Mouse (Mus musculus): ENCODE measurements around the gene Acrbp. TPM values are rescaled to one million over a fixed set of nuclear protein-coding genes. Genes with fewer than 3 reads are reported as not detected.

The Acrbp gene
- polyA plus RNA-seq, 1 experiment from 2014 or later, result 4.4 TPM

- Histone ChIP-seq H3K4me3 (ENCODE audit: low read depth, low read length) (peak within 1 kb of the TSS; percentile 48), H3K27me3 (replicated peaks; ENCODE audit: insufficient read depth, low read length) (no peaks in the 10 kb centered on the region), H3K27ac (ENCODE audit: low read length) (peak within 1 kb of the TSS; percentile 58), H3K4me2 (replicated peaks; ENCODE audit: low read depth, low read length) (peak within 1 kb of the TSS; percentile 64), H3K9ac (replicated peaks; ENCODE audit: low read depth) (peak within 1 kb of the TSS; percentile 37), H3K36me3 (ENCODE audit: insufficient read depth, low read length) (peaks cover 22% of the 10 kb centered on the region), H3K4me1 (ENCODE audit: insufficient read depth, low read depth, low read length) (peaks cover 6% of the 10 kb centered on the region; the same call in 1 of the 2 replicates), H3K9me3 (ENCODE audit: low read length) (no peaks in the 10 kb centered on the region)
- DNase-seq (ENCODE audit: low spot score) (peak; percentile 99), ATAC-seq (peak; percentile 98)
- TF ChIP-seq EP300 (IDR thresholded peaks at IDR 0.05), result peak; percentile 91
- TF ChIP-seq CTCF (IDR thresholded peaks at IDR 0.05), result no peak
- WGBS, result 0% methylated on average over 26 of the region's 26 CpGs
Measured at GRCm38 (mm10) chr6:125039533-125040153, 9.8 kb upstream of the Acrbp start, which contains the start of gene Ing4. Gene Ing4, plus strand, starts transcription at chr6:125039760.

GRCm38 (mm10) chr6:125040221-125040620, 9.3 kb upstream of the Acrbp start:
- 17% methylated on average over 7 of the region's 7 CpGs for WGBS
- Histone ChIP-seq H3K27me3 (replicated peaks; ENCODE audit: insufficient read depth, low read length) (no peaks in the 10 kb centered on the region), H3K9me3 (ENCODE audit: low read length) (no peaks in the 10 kb centered on the region), H3K4me3 (ENCODE audit: low read depth, low read length) (peak overlapping the region; percentile 48), H3K9ac (replicated peaks; ENCODE audit: low read depth) (peak overlapping the region; percentile 37), H3K36me3 (ENCODE audit: insufficient read depth, low read length) (peaks cover 22% of the 10 kb centered on the region), H3K4me2 (replicated peaks; ENCODE audit: low read depth, low read length) (peak overlapping the region; percentile 64), H3K4me1 (ENCODE audit: insufficient read depth, low read depth, low read length) (peaks cover 6% of the 10 kb centered on the region; the same call in 1 of the 2 replicates), H3K27ac (ENCODE audit: low read length) (peak overlapping the region; percentile 58; the same call in 1 of the 2 replicates)
- ATAC-seq (no peak), DNase-seq (ENCODE audit: low spot score) (no peak)
- TF ChIP-seq EP300 (IDR thresholded peaks at IDR 0.05) (no peak), CTCF (IDR thresholded peaks at IDR 0.05) (no peak)

- TF ChIP-seq CTCF (IDR thresholded peaks at IDR 0.05), result no peak
- no peak for TF ChIP-seq EP300 (IDR thresholded peaks at IDR 0.05)
- H3K27ac ChIP-seq (ENCODE audit: low read length), result no peak overlapping the region
- H3K4me2 ChIP-seq (replicated peaks; ENCODE audit: low read depth, low read length), result no peak overlapping the region
- no peak for ATAC-seq
- no peaks in the 10 kb centered on the region for H3K27me3 ChIP-seq (replicated peaks; ENCODE audit: insufficient read depth, low read length)
- H3K36me3 ChIP-seq (ENCODE audit: insufficient read depth, low read length), result peaks cover 16% of the 10 kb centered on the region
- no peaks in the 10 kb centered on the region for H3K9me3 ChIP-seq (ENCODE audit: low read length)
- 73% methylated on average over 7 of the region's 7 CpGs for WGBS
- H3K4me3 ChIP-seq (ENCODE audit: low read depth, low read length), result no peak overlapping the region
- H3K9ac ChIP-seq (replicated peaks; ENCODE audit: low read depth), result no peak overlapping the region
- peaks cover 6% of the 10 kb centered on the region; the same call in 1 of the 2 replicates for H3K4me1 ChIP-seq (ENCODE audit: insufficient read depth, low read depth, low read length)
- DNase-seq (ENCODE audit: low spot score), result peak; percentile 64
Measured at GRCm38 (mm10) chr6:125041047-125041446, 8.4 kb upstream of the Acrbp start.

GRCm38 (mm10) chr6:125042081-125042480, 7.4 kb upstream of the Acrbp start:
- Histone ChIP-seq H3K27me3 (replicated peaks; ENCODE audit: insufficient read depth, low read length) (no peaks in the 10 kb centered on the region), H3K9ac (replicated peaks; ENCODE audit: low read depth) (no peak overlapping the region), H3K4me2 (replicated peaks; ENCODE audit: low read depth, low read length) (no peak overlapping the region), H3K4me1 (ENCODE audit: insufficient read depth, low read depth, low read length) (peaks cover 6% of the 10 kb centered on the region; the same call in 1 of the 2 replicates), H3K36me3 (ENCODE audit: insufficient read depth, low read length) (peaks cover 16% of the 10 kb centered on the region), H3K4me3 (ENCODE audit: low read depth, low read length) (no peak overlapping the region), H3K9me3 (ENCODE audit: low read length) (no peaks in the 10 kb centered on the region), H3K27ac (ENCODE audit: low read length) (no peak overlapping the region)
- no peak for ATAC-seq
- TF ChIP-seq EP300 (IDR thresholded peaks at IDR 0.05), result no peak
- TF ChIP-seq CTCF (IDR thresholded peaks at IDR 0.05), result no peak
- no peak for DNase-seq (ENCODE audit: low spot score)
- 90% methylated on average over 7 of the region's 7 CpGs for WGBS

- peak; percentile 79 for ATAC-seq
- no peak overlapping the region for H3K9ac ChIP-seq (replicated peaks; ENCODE audit: low read depth)
- H3K36me3 ChIP-seq (ENCODE audit: insufficient read depth, low read length), result peaks cover 53% of the 10 kb centered on the region
- H3K9me3 ChIP-seq (ENCODE audit: low read length), result no peaks in the 10 kb centered on the region
- peak; percentile 93 for DNase-seq (ENCODE audit: low spot score)
- no peaks in the 10 kb centered on the region for H3K4me1 ChIP-seq (ENCODE audit: insufficient read depth, low read depth, low read length)
- no peak overlapping the region for H3K4me2 ChIP-seq (replicated peaks; ENCODE audit: low read depth, low read length)
- no peak overlapping the region for H3K4me3 ChIP-seq (ENCODE audit: low read depth, low read length)
- no peaks in the 10 kb centered on the region for H3K27me3 ChIP-seq (replicated peaks; ENCODE audit: insufficient read depth, low read length)
- WGBS, result 27% methylated on average over 5 of the region's 5 CpGs
- TF ChIP-seq CTCF (IDR thresholded peaks at IDR 0.05), result peak; percentile 93
- TF ChIP-seq EP300 (IDR thresholded peaks at IDR 0.05), result no peak
- no peak overlapping the region for H3K27ac ChIP-seq (ENCODE audit: low read length)
Measured at GRCm38 (mm10) chr6:125046691-125047090, 2.8 kb upstream of the Acrbp start.

GRCm38 (mm10) chr6:125051237-125051636, 1.7 kb downstream of the Acrbp start:
- Histone ChIP-seq H3K4me1 (ENCODE audit: insufficient read depth, low read depth, low read length) (no peaks in the 10 kb centered on the region), H3K4me3 (ENCODE audit: low read depth, low read length) (no peak overlapping the region), H3K9me3 (ENCODE audit: low read length) (no peaks in the 10 kb centered on the region), H3K9ac (replicated peaks; ENCODE audit: low read depth) (no peak overlapping the region), H3K27ac (ENCODE audit: low read length) (no peak overlapping the region), H3K27me3 (replicated peaks; ENCODE audit: insufficient read depth, low read length) (no peaks in the 10 kb centered on the region), H3K4me2 (replicated peaks; ENCODE audit: low read depth, low read length) (no peak overlapping the region), H3K36me3 (ENCODE audit: insufficient read depth, low read length) (peaks cover 44% of the 10 kb centered on the region)
- ATAC-seq (no peak), DNase-seq (ENCODE audit: low spot score) (no peak)
- WGBS, result 61% methylated on average over 5 of the region's 5 CpGs
- TF ChIP-seq CTCF (IDR thresholded peaks at IDR 0.05) (peak; percentile 55), EP300 (IDR thresholded peaks at IDR 0.05) (no peak)
